Mouse (Mus musculus): ENCODE results near the gene Dscam.

Dscam gene

GRCm38 (mm10) chr16:97105266-97105665, 65.3 kb downstream of the Dscam start:
- DNase-seq (ENCODE audit: low spot score) = no peak

GRCm38 (mm10) chr16:97103046-97103445, 67.5 kb downstream of the Dscam start:
- no peak for DNase-seq (ENCODE audit: low spot score)

GRCm38 (mm10) chr16:97100091-97100490, 70.5 kb downstream of the Dscam start:
- DNase-seq (ENCODE audit: low spot score) = no peak

GRCm38 (mm10) chr16:97098508-97098907, 72.0 kb downstream of the Dscam start:
- DNase-seq (ENCODE audit: low spot score) = peak; percentile 18

GRCm38 (mm10) chr16:97096709-97097108, 73.8 kb downstream of the Dscam start:
- peak; percentile 69 for DNase-seq (ENCODE audit: low spot score)

- DNase-seq (ENCODE audit: low spot score) = no peak
These were observed 75.1 kb downstream of the Dscam start for GRCm38 (mm10) chr16:97095496-97095895.

- DNase-seq (ENCODE audit: low spot score) = no peak
These were observed 81.2 kb downstream of the Dscam start for GRCm38 (mm10) chr16:97089339-97089738.

GRCm38 (mm10) chr16:97083694-97084093, 86.9 kb downstream of the Dscam start:
- DNase-seq (ENCODE audit: low spot score) = no peak

- DNase-seq (ENCODE audit: low spot score) = no peak
These were observed 94.5 kb downstream of the Dscam start for GRCm38 (mm10) chr16:97075920-97076572.

GRCm38 (mm10) chr16:97075137-97075902, 95.2 kb downstream of the Dscam start:
- no peak for DNase-seq (ENCODE audit: low spot score)

GRCm38 (mm10) chr16:97073847-97074246, 96.7 kb downstream of the Dscam start:
- no peak for DNase-seq (ENCODE audit: low spot score)

- no peak for DNase-seq (ENCODE audit: low spot score)
These were observed 97.9 kb downstream of the Dscam start for GRCm38 (mm10) chr16:97072624-97073023.

GRCm38 (mm10) chr16:97066856-97067255, 103.7 kb downstream of the Dscam start:
- peak; percentile 27 for DNase-seq (ENCODE audit: low spot score)

GRCm38 (mm10) chr16:97062207-97062606, 108.3 kb downstream of the Dscam start:
- no peak for DNase-seq (ENCODE audit: low spot score)

- DNase-seq (ENCODE audit: low spot score) = no peak
These were observed 109.2 kb downstream of the Dscam start for GRCm38 (mm10) chr16:97061390-97061789.

- no peak for DNase-seq (ENCODE audit: low spot score)
These were observed 109.8 kb downstream of the Dscam start for GRCm38 (mm10) chr16:97060736-97061135.

GRCm38 (mm10) chr16:97060276-97060675, 110.3 kb downstream of the Dscam start:
- DNase-seq (ENCODE audit: low spot score) = no peak

GRCm38 (mm10) chr16:97035271-97035670, 135.3 kb downstream of the Dscam start:
- no peak for DNase-seq (ENCODE audit: low spot score)

GRCm38 (mm10) chr16:97033540-97034058, 137.0 kb downstream of the Dscam start:
- DNase-seq (ENCODE audit: low spot score) = no peak

- no peak for DNase-seq (ENCODE audit: low spot score)
These were observed 142.9 kb downstream of the Dscam start for GRCm38 (mm10) chr16:97027701-97028100.

GRCm38 (mm10) chr16:97026803-97027202, 143.7 kb downstream of the Dscam start:
- no peak for DNase-seq (ENCODE audit: low spot score)

GRCm38 (mm10) chr16:97024406-97024805, 146.1 kb downstream of the Dscam start:
- peak; percentile 62 for DNase-seq (ENCODE audit: low spot score)

- DNase-seq (ENCODE audit: low spot score) = no peak
These were observed 149.1 kb downstream of the Dscam start for GRCm38 (mm10) chr16:97021496-97021895.
